Mouse (Mus musculus) left cerebral cortex, adult 8-10 months (tissue): ENCODE measurements at regions not wholly inside any gene's neighbourhood (a gene's known extent, or its start where the extent isn't known, plus 50 kb on each side); places are given as distances from the start of the nearest gene placed in this dataset.
"Not testable (repeated sequence)": the region's sequence is repeated elsewhere in the genome, so short reads cannot be mapped to it uniquely, and the experiment has no call there.

Experiments used
- DNase-seq, 2 experiments: peaks; one replicate each; pipeline ENCODE4 v3.0.0; 2022; ENCODE audit warnings: low spot score in 2 of 2

DNA sequence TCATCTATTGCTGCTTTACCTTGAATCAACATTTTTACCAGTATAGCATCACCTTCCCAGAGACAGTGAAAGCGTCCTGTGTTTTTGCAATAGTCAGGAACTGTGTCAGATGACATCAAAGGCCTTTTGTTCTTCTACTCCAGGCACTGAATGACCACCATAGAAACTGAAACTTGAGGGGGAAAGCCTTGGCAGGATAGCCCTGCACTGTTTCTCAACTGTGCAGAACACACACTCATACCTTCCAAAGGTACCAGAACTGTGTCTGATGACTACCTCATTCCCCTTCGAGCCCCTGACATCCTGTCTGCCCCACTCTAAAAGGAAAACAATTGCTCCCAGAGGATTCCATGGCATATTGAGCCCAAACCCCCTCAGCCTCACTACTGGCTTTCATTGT lies 134.3 kb downstream of the Tomm20 start:
- not testable (repeated sequence) for DNase-seq

GRCm38 (mm10) chr8:126810516-126810915 lies 135.1 kb downstream of the Tomm20 start:
- no peak for DNase-seq

GRCm38 (mm10) chr8:126809321-126809720 lies 136.3 kb downstream of the Tomm20 start:
- no peak for DNase-seq

GRCm38 (mm10) chr8:126808496-126808895 lies 137.1 kb downstream of the Tomm20 start:
- no peak for DNase-seq

DNA sequence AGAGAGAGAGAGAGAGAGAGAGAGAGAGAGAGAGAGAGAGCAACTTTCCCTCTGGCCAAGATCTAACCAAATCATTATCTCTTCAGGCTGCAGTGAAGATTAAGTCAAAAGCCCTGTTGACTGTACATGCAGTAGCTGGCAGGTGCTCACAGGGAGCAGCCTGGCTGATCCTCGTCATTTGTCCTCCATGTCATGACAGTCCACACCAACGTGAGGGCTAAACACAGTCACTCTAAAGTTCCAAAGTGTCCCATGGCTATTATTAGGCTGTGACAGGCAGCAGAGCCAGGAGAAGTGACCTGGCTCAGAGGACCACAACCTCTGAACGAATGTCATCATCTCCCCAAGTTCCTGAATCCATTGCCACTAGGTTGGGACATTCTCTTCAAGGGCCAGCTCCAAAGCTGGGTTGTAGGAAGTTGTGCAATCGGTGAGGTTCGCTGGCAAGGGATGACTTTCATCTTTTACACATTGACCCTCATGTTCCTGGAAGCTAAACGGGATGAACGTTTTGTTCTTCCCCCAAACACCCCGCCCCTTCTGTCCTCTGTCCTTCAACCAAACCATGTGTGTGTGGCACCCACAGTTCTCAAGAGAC lies 138.4 kb downstream of the Tomm20 start:
- no peak for DNase-seq

DNA sequence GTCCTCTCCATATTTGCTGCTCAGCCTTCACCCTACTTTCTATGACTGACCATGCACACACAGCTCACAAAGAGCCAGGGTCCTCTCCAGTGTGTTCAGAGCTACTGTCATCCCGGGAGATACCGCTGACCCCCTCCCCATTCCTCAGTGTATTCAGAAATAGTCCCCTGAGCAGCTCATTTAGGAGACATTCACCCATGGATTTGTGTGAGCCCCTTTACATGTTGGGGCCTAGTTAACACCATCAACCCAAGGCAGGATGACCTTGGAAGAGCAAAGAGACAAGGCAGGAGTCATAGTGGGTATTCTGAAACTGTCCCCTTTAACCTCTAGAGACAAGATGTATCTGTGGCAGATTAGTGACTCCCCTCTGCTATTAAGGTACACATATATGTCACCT lies 139.1 kb downstream of the Tomm20 start:
- DNase-seq, result no peak

DNA sequence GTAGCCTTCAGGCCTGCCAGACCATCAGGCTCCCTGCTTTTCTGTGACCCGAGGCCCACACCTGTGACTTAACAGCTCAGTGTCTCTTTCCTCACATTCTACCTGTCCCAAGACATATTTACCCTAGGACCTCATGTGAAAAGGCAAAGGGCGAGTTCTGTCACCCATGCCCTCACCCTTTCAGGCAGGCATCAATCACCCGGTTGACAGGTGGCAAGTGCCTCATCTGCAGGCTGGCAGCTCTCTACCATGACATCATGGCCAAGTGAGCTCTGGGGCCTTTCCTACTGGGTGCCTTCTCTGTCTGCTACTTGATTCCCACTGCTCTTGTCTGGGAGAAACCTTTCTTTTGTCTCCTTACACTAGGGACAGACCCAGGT lies 139.5 kb downstream of the Tomm20 start:
- no peak for DNase-seq

- DNase-seq, result no peak
Observed at GRCm38 (mm10) chr8:126805365-126806180, 140.1 kb downstream of the Tomm20 start.

DNA sequence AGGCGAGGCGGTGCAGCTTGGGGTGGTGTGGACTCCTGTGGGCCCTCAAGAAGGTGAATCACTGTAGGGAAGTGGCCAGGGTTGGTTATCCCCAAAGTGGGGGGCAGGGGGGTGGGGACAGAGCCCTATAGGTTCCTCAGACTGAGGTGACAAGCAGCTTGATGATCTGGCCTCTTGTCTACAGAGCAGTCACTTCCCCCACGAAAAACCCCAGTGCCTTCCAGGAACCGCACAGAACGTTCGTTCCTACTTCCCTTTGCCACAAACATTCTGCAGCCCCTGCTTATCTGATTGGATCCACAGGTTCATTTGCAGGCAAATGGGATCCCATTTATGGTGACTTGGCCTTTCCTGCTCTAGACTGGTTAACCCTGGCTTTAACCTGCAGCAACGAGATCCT lies 141.5 kb downstream of the Tomm20 start:
- no peak for DNase-seq

- no peak for DNase-seq
Observed at GRCm38 (mm10) chr8:126802641-126803040, 143.0 kb downstream of the Tomm20 start.

DNA sequence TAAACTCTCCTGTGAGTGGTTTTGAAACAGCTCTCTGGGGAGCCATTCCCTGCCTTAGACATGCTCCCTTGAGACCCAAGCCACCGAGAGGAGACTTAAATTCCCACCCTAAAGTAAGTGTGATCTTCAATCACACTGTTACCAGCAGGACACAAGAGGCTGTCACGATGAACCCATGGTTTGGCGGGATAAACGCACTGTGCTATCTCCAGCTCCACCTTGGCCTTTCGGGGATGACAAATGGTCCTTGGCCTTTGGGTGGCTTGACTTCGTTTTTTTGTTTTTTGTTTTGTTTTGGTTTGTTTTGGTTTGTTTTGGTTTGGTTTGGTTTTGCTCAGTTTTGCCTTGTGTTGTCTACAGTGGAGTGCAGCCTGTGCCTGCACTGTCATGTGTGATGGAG lies 144.7 kb downstream of the Tomm20 start:
- DNase-seq, result no peak

- DNase-seq, result no peak
Observed at GRCm38 (mm10) chr8:126797571-126798334, 147.9 kb downstream of the Tomm20 start.

DNA sequence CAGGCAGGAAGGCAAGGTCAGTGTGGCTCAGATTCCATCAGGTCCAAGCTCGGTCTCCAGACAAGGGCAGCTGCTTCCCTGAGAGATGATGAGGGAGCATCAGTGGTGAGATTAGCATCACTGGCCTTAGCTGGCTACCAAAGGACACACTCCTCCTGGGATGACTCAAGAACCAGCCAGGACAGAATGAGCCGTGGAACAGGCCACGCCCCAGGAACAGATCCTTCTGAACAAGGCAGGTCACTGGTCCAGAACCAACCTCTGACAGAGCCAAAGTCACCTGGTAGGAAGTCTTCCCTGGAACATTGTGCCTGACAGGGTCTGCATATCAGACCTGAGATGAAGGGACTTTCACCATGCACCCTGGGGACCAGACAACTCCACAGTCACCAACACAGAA lies 152.0 kb downstream of the Tomm20 start:
- DNase-seq, result no peak

- no peak for DNase-seq
Observed at GRCm38 (mm10) chr8:126791069-126791468, 154.6 kb downstream of the Tomm20 start.

DNA sequence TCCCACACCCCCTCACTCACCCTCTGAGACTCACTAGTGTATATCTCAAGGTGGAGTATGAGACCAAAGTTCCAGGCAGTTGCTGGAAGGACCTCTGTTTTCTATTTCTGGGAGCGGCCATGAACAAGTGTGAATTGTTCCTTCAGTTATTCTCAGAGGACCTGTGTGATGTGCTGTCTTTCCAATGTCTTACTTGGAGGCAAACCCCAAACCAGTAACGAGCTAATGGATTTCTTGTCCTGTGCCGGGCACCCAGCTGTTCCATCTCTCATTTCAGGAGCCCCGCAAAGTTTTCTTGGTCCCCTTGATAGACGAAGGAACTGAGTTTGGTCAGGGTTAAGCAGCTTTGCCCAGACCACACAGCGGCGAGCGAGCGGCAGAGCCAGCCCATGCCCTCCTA lies 155.4 kb downstream of the Tomm20 start:
- no peak for DNase-seq

GRCm38 (mm10) chr8:126789076-126789475 lies 156.6 kb downstream of the Tomm20 start:
- DNase-seq, result no peak

- no peak for DNase-seq
Observed at GRCm38 (mm10) chr8:126788669-126789068, 157.0 kb downstream of the Tomm20 start.

DNA sequence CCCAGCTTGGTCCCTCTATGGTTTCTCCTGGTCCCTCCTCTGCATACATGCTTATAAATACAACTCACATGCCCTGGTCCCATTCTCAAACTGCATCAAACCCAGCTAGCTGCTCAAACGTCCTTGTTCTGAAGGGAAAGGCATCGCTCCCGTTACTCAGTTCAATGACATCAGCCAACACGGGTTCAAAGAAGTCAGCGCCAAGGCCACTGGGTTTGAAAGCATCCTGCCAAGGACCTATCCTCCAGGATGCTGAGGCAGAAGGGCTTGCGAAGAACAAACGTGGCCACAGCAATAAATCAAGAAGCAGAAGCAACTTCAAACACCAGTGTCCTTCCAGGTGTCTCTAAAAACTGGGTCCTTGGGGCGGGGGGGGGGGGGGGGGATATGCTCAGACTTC lies 158.2 kb downstream of the Tomm20 start:
- DNase-seq, result no peak

DNA sequence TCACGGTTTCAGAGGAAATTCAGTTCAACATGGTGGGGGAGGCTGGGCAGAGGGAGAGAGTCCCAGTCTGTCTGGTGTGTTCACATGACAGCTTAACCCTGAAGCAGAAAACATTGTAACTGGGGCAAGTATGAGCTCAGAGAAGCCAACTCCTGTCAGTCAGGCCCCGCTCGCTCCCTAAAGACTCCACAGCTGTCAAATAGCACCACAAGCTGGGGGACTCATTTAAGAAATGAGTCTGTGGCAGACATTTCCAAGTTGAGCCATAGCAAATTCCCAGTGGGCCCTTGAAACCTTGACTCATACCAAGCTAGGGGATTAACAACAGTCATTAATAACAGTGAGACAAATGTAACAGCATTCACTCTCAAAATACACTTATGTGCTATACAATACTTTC lies 160.4 kb downstream of the Tomm20 start:
- DNase-seq, result no peak

DNA sequence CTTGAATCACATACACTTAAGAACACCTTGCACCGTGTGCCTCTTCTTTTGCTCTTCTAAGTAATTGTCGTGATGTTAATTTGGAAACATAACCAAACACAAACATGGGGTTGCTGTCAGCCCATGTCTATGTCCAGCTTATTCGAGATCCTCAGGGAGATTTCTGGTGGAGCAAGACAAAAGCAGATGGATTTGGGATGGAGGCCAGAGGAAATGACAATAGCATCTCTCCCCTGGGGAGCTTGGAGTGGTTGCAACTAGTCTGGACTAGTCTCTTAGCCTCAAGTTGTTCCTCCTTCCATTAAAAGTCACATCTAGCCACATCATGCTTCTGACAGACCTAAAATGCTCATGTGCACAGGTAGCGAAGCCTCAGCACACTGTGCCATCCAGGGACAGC lies 161.0 kb downstream of the Tomm20 start:
- DNase-seq, result no peak

GRCm38 (mm10) chr8:126783703-126784440 lies 161.8 kb downstream of the Tomm20 start:
- DNase-seq, result no peak

DNA sequence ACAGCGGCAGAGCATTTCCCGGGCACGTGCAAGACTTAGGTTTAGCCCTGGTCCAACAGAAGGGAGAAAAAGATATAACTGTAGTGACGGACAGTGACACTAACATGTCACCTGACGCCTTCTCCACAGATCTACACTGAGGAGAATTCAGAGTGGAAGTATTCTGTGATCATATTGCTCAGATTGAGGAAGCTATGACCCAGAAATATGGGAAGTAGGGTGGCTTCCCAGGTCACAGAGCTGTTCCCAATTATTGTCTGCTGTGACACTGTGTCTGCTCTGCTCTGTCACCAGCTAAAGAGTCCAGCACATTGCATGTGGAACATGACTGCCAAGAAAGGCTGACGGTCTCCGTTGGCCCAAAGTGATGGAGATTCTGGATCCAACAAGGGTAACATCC lies 167.0 kb downstream of the Tomm20 start:
- no peak for DNase-seq
